Mouse (Mus musculus) lung, adult 10 weeks (tissue): ENCODE results near the gene Olfr713. TPM values are rescaled to one million over a fixed set of nuclear protein-coding genes. Genes with fewer than 3 reads are reported as not detected.

Experiments
- polyA plus RNA-seq: library from polyadenylated mRNA; stranded (reverse); fragments of 350-450 nt; fragmentation: Illumina TruSeq; extraction: RNeasy Lipid Tissue Mini Kit (QIAGEN cat#74804); gene quantifications from one replicate; pipeline ENCODE4 v1.2.3, GENCODE M21; 2014; ENCODE audit warnings: low read depth, low replicate concordance; ENCODE audit not compliant: insufficient read depth

The Olfr713 gene
- polyA plus RNA-seq: not detected

GRCm38 (mm10) chr7:107030874-107031273 is at the start of gene Olfr713:
TSS of gene Olfr713 (plus strand) at chr7:107031174.

GRCm38 (mm10) chr7:107005972-107006371 is 25.0 kb upstream of the Olfr713 start, which contains the start of gene Olfr2:
TSS of gene Olfr2 (minus strand) at chr7:107006072.

DNA sequence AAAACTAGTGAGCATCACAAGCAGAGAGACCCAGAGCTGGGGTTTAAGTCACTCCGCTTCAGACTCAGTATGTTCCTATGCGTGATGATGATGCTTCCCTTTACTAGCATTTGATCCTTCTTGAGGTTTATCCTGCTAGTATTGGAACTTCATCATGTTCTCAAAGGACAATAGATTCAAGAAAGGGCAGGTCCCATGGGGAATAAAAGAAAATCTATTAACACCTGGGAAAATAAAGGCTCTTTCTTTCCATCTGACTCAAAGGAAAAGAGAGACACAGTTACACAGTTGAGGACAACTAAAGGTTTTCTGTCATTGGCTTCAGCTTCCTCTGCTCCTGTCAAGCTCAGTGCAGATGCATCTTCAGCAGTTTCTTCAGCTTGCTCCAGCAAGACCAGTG is 39.7 kb downstream of the Olfr713 start, which contains the start of gene Olfr714:
Gene Olfr714 (plus strand): TSS at position 301 of the 400 bp plus-strand sequence.

Other genes with a start within 250 kb of the Olfr713 start
- not detected for gene Olfr699, start 238.0 kb upstream of the Olfr713 start, polyA plus RNA-seq
- not detected for gene Olfr700, start 222.3 kb upstream of the Olfr713 start, polyA plus RNA-seq
- gene Olfr701, start 217.0 kb upstream of the Olfr713 start, polyA plus RNA-seq: not detected
- not detected for gene Olfr702, start 197.3 kb upstream of the Olfr713 start, polyA plus RNA-seq
- gene Olfr703, start 187.8 kb upstream of the Olfr713 start, polyA plus RNA-seq: not detected
- gene Olfr704, start 168.0 kb upstream of the Olfr713 start, polyA plus RNA-seq: not detected
- not detected for gene Olfr705, start 154.3 kb upstream of the Olfr713 start, polyA plus RNA-seq
- gene Olfr706, start 143.0 kb upstream of the Olfr713 start, polyA plus RNA-seq: not detected
- not detected for gene Olfr707, start 129.9 kb upstream of the Olfr713 start, polyA plus RNA-seq
- not detected for gene Olfr1532-ps1, start 123.2 kb upstream of the Olfr713 start, polyA plus RNA-seq
- not detected for gene Olfr709-ps1, start 99.0 kb upstream of the Olfr713 start, polyA plus RNA-seq
- not detected for gene Olfr710, start 82.9 kb upstream of the Olfr713 start, polyA plus RNA-seq
- not detected for gene Olfr6, start 67.2 kb upstream of the Olfr713 start, polyA plus RNA-seq
- gene Olfr711, start 55.7 kb upstream of the Olfr713 start, polyA plus RNA-seq: not detected
- not detected for gene Olfr2, start 25.1 kb upstream of the Olfr713 start, polyA plus RNA-seq
- not detected for gene Olfr714, start 39.8 kb downstream of the Olfr713 start, polyA plus RNA-seq
- gene Olfr17, start 62.0 kb downstream of the Olfr713 start, polyA plus RNA-seq: not detected
- gene Olfr715b, start 79.2 kb downstream of the Olfr713 start, polyA plus RNA-seq: not detected
- gene Olfr715, start 99.9 kb downstream of the Olfr713 start, polyA plus RNA-seq: not detected
- not detected for gene Olfr716, start 107.2 kb downstream of the Olfr713 start, polyA plus RNA-seq
- not detected for gene Nlrp14, start 135.8 kb downstream of the Olfr713 start, polyA plus RNA-seq
- gene Rbmxl2, start 178.3 kb downstream of the Olfr713 start, polyA plus RNA-seq: not detected